Mouse (Mus musculus) thymus, adult 2 months (tissue): ENCODE measurements around the gene Fcrl6. TPM values are rescaled to one million over a fixed set of nuclear protein-coding genes. Genes with fewer than 3 reads are reported as not detected.

ENCODE experiments used
- DNase-seq: peaks from one replicate; pipeline ENCODE4 v3.0.0; 2021
- H3K27ac ChIP-seq: fragments of 200-500 bp; 2 replicates; pipeline ENCODE4 v1.5.1; 2012; ENCODE audit warnings: low read length, control low read depth; ENCODE audit not compliant: control insufficient read depth, insufficient read depth
- H3K27me3 ChIP-seq: fragments of 200-500 bp; 2 replicates; pipeline ENCODE4 v1.6.1; 2012; ENCODE audit warnings: mild to moderate bottlenecking, low read length, moderate library complexity, mixed read lengths; ENCODE audit not compliant: control insufficient read depth, insufficient read depth
- H3K36me3 ChIP-seq: fragments of 200-500 bp; 2 replicates; pipeline ENCODE4 v1.6.1; 2012; ENCODE audit warnings: mild to moderate bottlenecking, low read length, moderate library complexity; ENCODE audit not compliant: control insufficient read depth, insufficient read depth
- H3K4me1 ChIP-seq: fragments of 200-500 bp; replicated peaks from 2 replicates; pipeline ENCODE4 v1.6.1; 2012; ENCODE audit warnings: low read length; ENCODE audit not compliant: control insufficient read depth, insufficient read depth
- H3K4me3 ChIP-seq: fragments of 200-500 bp; 2 replicates; pipeline ENCODE4 v1.5.1; 2012; ENCODE audit warnings: mild to moderate bottlenecking, low read length, control low read depth, moderate library complexity; ENCODE audit not compliant: control insufficient read depth, insufficient read depth
- CTCF ChIP-seq: fragments of 200-500 bp; IDR thresholded peaks from 2 replicates; pipeline ENCODE4 v1.5.1; 2012; ENCODE audit warnings: mild to moderate bottlenecking, control low read depth, low read length, moderate library complexity, borderline replicate concordance; ENCODE audit not compliant: control insufficient read depth, poor library complexity, insufficient read depth; ENCODE audit errors: extremely low read depth
- POLR2A ChIP-seq: fragments of 200-500 bp; IDR thresholded peaks from 2 replicates; pipeline ENCODE4 v1.6.1; 2012; ENCODE audit warnings: mild to moderate bottlenecking, low read length, control low read depth, moderate library complexity; ENCODE audit not compliant: control insufficient read depth, poor library complexity, insufficient read depth; ENCODE audit errors: extremely low read depth
- WGBS: fragments of 180-500 bp; shearing (Covaris S2); methylation state at CpG from one replicate; pipeline ENCODE4 v1.1.7; 2018; 5-methylcytosine and 5-hydroxymethylcytosine counted together
- polyA plus RNA-seq: library from polyadenylated mRNA; depleted of rRNA; stranded (reverse); fragments of >200 nt; gene quantifications from 2 replicates; pipeline ENCODE4 v1.2.3, GENCODE M21; 2012

The Fcrl6 gene
- polyA plus RNA-seq, 1 experiment: not detected

DNA sequence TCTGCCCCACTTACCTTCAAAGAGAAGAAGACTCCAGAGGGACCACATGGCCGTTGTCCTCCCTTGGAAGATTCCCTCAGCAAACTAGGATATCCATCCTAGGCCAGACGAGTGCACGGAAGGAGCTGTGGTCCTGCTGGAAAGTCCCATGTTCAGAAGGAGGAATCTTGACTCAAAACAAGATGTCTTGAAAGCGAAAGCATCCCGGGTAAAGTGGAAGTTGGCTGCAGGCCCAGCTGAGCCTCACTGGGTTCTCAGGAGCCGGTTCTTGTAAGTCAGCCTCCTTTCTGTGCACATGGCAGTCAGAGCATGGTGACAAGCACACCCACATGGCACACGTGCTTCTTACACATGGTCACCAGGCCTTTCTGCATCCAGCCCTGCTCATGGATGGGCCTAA lies 12.0 kb downstream of the Fcrl6 start, which contains the start of gene Slamf8:
Gene Slamf8 (minus strand): TSS at position 184 of the 400 bp plus-strand sequence.
- H3K27me3 ChIP-seq: no peaks in the 10 kb centered on the region
- H3K4me3 ChIP-seq: no peak within 1 kb of the TSS
- peaks cover 4% of the 10 kb centered on the region for H3K4me1 ChIP-seq
- H3K36me3 ChIP-seq: no peaks in the 10 kb centered on the region
- TF ChIP-seq CTCF (no peak), POLR2A (no peak)
- H3K27ac ChIP-seq: no peak within 1 kb of the TSS
- WGBS: 50% methylated on average over 7 of the region's 7 CpGs
- DNase-seq: no peak

DNA sequence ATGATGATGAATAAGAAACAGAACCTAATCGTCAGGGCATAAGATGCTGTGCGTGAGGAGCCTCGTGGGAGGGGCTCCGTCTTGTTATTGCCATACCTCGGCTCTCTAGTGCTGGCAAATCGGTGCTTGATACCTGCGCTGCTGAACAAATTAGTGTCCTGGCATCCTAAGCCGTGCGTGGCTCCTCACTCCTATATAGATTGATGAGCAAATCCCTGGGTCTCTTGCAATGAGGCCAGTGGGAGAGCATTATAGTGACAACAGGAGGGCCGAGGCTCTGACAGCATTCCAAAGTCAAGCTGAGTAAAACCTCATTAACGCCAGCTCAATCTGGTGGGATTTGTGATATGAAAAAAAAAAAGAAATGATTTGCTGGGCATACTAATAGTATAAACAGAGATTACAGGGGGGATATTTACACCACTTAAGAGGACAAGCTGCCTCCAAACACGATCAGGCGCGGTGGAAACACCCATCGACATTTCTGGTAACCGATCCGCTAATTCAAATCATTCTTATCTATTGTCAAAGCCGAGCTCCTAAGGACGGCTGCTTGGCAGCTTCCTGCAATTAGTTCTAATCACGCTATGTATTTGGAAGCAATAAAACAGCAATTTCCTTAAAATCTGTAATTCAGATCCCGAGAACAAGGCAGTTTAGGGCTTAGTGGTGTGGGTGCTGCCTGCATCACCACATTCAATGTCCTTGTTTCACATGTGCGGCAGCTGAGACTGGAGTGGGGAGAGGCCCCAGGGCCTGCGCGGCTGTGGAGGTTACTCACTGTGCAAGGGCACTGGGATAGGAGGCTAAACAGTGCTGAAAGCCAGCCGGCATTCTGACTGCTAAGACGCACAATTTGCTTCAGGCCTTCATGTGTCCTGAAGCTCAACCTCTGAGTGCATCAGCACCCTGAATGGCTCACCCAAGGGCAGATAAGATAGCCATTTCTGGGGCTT lies 16.5 kb downstream of the Fcrl6 start:
- H3K4me1 ChIP-seq: peaks cover 4% of the 10 kb centered on the region
- no peak for DNase-seq
- H3K4me3 ChIP-seq: no peak overlapping the region
- TF ChIP-seq CTCF: no peak
- no peak for TF ChIP-seq POLR2A
- WGBS: 91% methylated on average over 26 of the region's 26 CpGs
- no peaks in the 10 kb centered on the region for H3K36me3 ChIP-seq
- H3K27ac ChIP-seq: no peak overlapping the region
- H3K27me3 ChIP-seq: no peaks in the 10 kb centered on the region

- Histone ChIP-seq H3K4me1 (no peaks in the 10 kb centered on the region), H3K4me3 (no peak overlapping the region), H3K27ac (no peak overlapping the region), H3K36me3 (no peaks in the 10 kb centered on the region), H3K27me3 (no peaks in the 10 kb centered on the region)
- no peak for TF ChIP-seq CTCF
- no peak for TF ChIP-seq POLR2A
- 84% methylated on average over 4 of the region's 4 CpGs for WGBS
- DNase-seq: no peak
These were observed 17.3 kb downstream of the Fcrl6 start for GRCm38 (mm10) chr1:172585026-172585425.

GRCm38 (mm10) chr1:172584271-172584670 lies 18.1 kb downstream of the Fcrl6 start:
- DNase-seq: no peak
- TF ChIP-seq CTCF: no peak
- no peak for TF ChIP-seq POLR2A
- 93% methylated on average over 6 of the region's 6 CpGs for WGBS
- no peaks in the 10 kb centered on the region for H3K36me3 ChIP-seq
- H3K27me3 ChIP-seq: no peaks in the 10 kb centered on the region
- H3K4me1 ChIP-seq: no peaks in the 10 kb centered on the region
- no peak overlapping the region for H3K27ac ChIP-seq
- H3K4me3 ChIP-seq: no peak overlapping the region

DNA sequence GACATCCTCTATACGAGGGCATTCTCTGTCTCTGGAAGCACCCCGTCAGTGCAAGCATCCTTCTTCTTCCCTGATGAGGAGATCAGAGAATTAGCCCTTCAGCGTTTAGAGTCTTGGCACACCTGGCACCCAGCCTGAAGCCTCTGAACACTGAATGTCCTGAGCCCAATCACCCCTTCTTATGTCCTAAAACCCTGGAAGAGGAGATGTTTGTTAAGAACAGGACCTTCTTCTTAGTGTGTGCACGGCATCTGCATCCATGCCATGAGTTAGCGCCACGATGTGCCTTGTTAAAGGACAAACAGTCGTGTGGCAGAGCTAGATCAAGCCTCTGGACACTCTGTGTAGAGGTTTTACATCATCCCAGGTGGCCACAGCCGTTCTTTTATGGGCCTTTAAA lies 19.9 kb downstream of the Fcrl6 start:
- DNase-seq: no peak
- no peaks in the 10 kb centered on the region for H3K4me1 ChIP-seq
- no peak overlapping the region for H3K4me3 ChIP-seq
- no peak overlapping the region for H3K27ac ChIP-seq
- H3K27me3 ChIP-seq: no peaks in the 10 kb centered on the region
- no peaks in the 10 kb centered on the region for H3K36me3 ChIP-seq
- WGBS: 94% methylated on average over 8 of the region's 8 CpGs
- TF ChIP-seq CTCF (no peak), POLR2A (no peak)

GRCm38 (mm10) chr1:172580116-172580515 lies 22.2 kb downstream of the Fcrl6 start:
- no peak overlapping the region for H3K4me3 ChIP-seq
- 89% methylated on average over 6 of the region's 6 CpGs for WGBS
- TF ChIP-seq POLR2A (no peak), CTCF (no peak)

DNA sequence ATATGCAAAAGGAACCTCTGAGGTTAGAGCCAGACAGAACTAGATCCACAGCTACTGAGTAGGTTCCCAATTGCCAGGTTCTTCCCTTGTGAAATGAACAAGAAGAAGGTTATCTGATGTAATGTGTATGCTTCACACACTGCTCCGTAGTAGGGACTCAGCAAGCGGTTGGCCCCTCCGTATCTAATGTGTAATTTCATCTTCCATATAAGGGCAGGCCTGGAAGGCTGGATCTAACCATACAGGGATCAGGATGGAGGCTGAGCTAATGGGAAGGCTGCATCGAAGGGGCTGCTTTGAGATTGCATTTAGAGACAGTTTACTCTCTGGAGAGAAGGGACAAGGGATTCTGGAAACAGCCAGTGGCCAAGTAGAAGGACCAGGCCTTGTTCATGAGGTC lies 34.6 kb downstream of the Fcrl6 start:
- no peak for TF ChIP-seq POLR2A
- no peak for TF ChIP-seq CTCF
- WGBS: 88% methylated on average over 4 of the region's 4 CpGs
- Histone ChIP-seq H3K4me1 (no peaks in the 10 kb centered on the region; the same call in none of the 2 replicates), H3K4me3 (no peak overlapping the region), H3K27me3 (peaks cover 3% of the 10 kb centered on the region; the same call in 1 of the 2 replicates), H3K27ac (no peak overlapping the region), H3K36me3 (no peaks in the 10 kb centered on the region)
- no peak for DNase-seq

More at GRCm38 (mm10) chr1:172580116-172580515, 22.2 kb downstream of the Fcrl6 start:
- DNase-seq: no peak
- no peak overlapping the region for H3K27ac ChIP-seq
- no peaks in the 10 kb centered on the region for H3K27me3 ChIP-seq
- peaks cover 5% of the 10 kb centered on the region; the same call in 1 of the 2 replicates for H3K4me1 ChIP-seq
- H3K36me3 ChIP-seq: no peaks in the 10 kb centered on the region
